Mouse (Mus musculus) heart, adult 18-20 months (tissue): ENCODE measurements at regions not wholly inside any gene's neighbourhood (a gene's known extent, or its start where the extent isn't known, plus 50 kb on each side); places are given as distances from the start of the nearest gene placed in this dataset.
A peak's percentile ranks its signal among the peaks of the same experiment; 100 is the strongest.

Source experiments
- DNase-seq, 2 experiments: peaks; one replicate each; pipeline ENCODE4 v3.0.0; 2021 to 2022; ENCODE audit warnings: mixed read lengths in 1 of 2

- DNase-seq = peak; percentile 11 to 33
Measured at GRCm38 (mm10) chr17:49215281-49215680, 212.9 kb upstream of the Mocs1 start.

- DNase-seq = no peak
Measured at GRCm38 (mm10) chr17:49219512-49220197, 208.5 kb upstream of the Mocs1 start.

- DNase-seq = no peak
Measured at GRCm38 (mm10) chr17:49223212-49223611, 204.9 kb upstream of the Mocs1 start.

GRCm38 (mm10) chr17:49223651-49224050 is 204.5 kb upstream of the Mocs1 start:
- DNase-seq = peak; percentile 69 to 76

GRCm38 (mm10) chr17:49225255-49226015 is 202.7 kb upstream of the Mocs1 start:
- DNase-seq = peak; percentile 15 to 22

GRCm38 (mm10) chr17:49226016-49226400 is 202.2 kb upstream of the Mocs1 start:
- peak; percentile 8 to 15 for DNase-seq

GRCm38 (mm10) chr17:49231287-49231686 is 196.9 kb upstream of the Mocs1 start:
- peak in 1 of 2 experiments; percentile 15 for DNase-seq

- no peak for DNase-seq
Measured at GRCm38 (mm10) chr17:49240097-49240496, 188.1 kb upstream of the Mocs1 start.

GRCm38 (mm10) chr17:49243419-49243818 is 184.7 kb upstream of the Mocs1 start:
- DNase-seq = peak; percentile 69 to 77

GRCm38 (mm10) chr17:49245013-49245412 is 183.1 kb upstream of the Mocs1 start:
- no peak for DNase-seq

- DNase-seq = no peak
Measured at GRCm38 (mm10) chr17:49247215-49247614, 180.9 kb upstream of the Mocs1 start.

GRCm38 (mm10) chr17:49250726-49251537 is 177.2 kb upstream of the Mocs1 start:
- no peak for DNase-seq

- DNase-seq = no peak
Measured at GRCm38 (mm10) chr17:49252271-49252670, 175.9 kb upstream of the Mocs1 start.

GRCm38 (mm10) chr17:49258496-49258895 is 169.7 kb upstream of the Mocs1 start:
- no peak for DNase-seq

- DNase-seq = no peak
Measured at GRCm38 (mm10) chr17:49262394-49262793, 165.8 kb upstream of the Mocs1 start.

- DNase-seq = peak in 1 of 2 experiments; percentile 4
Measured at GRCm38 (mm10) chr17:49266343-49266742, 161.8 kb upstream of the Mocs1 start.

GRCm38 (mm10) chr17:49269943-49270342 is 158.2 kb upstream of the Mocs1 start:
- no peak for DNase-seq

GRCm38 (mm10) chr17:49272661-49273448 is 155.3 kb upstream of the Mocs1 start:
- DNase-seq = no peak

GRCm38 (mm10) chr17:49274936-49275335 is 153.2 kb upstream of the Mocs1 start:
- DNase-seq = no peak

- DNase-seq = no peak
Measured at GRCm38 (mm10) chr17:49275421-49275820, 152.7 kb upstream of the Mocs1 start.

- no peak for DNase-seq
Measured at GRCm38 (mm10) chr17:49275916-49276315, 152.2 kb upstream of the Mocs1 start.

- DNase-seq = no peak
Measured at GRCm38 (mm10) chr17:49278541-49278940, 149.6 kb upstream of the Mocs1 start.
